Comparison of ENCODE assay signal across 31 mouse cellular contexts in the genomic region with DNA sequence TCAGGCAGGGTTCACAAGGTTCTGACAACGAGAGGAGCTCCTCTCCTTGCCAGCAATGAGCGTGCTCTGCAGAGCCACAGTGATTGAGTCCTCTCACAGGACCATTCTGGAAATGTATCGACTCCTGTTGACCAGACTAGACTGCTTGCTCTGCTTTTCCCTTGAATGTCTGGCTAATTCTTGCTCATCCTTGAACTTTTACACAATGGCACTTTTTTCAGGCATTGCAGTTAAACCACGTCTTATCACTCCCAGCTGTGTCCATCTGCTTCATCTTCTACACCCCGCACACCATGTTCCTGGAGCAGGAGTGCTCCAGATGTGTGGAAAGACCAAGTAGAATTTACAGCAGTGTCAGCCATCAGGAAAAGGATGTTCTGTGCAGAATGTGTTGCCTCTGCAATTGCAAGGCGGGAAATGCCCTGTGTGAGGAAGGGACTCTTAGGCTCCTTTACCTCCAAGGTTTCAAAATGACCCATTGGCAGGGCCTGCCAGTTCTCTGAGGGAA. TPM values are rescaled to one million over a fixed set of nuclear protein-coding genes. Genes with fewer than 3 reads are reported as not detected.
A peak's percentile ranks its signal among the peaks of the same experiment; 100 is the strongest.
DNase-seq lines count a peak whose midpoint lies in the region; ATAC-seq and TF ChIP-seq lines count a peak whose summit lies in the region.
"Had no signal": no experiment of that assay in that cellular context is flagged by ENCODE, and none has a peak within 500 bp of the region (broad histone marks: within the 10 kb centered on the region; RNA-seq: fewer than 3 reads in every experiment).

No protein-coding gene starts in this region.

- H3K4me3 ChIP-seq in heart, embryonic 11.5 days (ENCODE audit: low read depth, low read length) = no peak overlapping the region
- no peak overlapping the region for H3K4me3 ChIP-seq in liver, adult 2 months (ENCODE audit: insufficient read depth, low read depth, low read length)
- H3K4me3 ChIP-seq in brown adipose tissue, adult 24 weeks (ENCODE audit: insufficient read depth, low read depth, low read length) = no peak overlapping the region
- H3K4me3 ChIP-seq: embryonic facial prominence, embryonic 13.5 days; forebrain, embryonic 10.5 days; forebrain, embryonic 15.5 days; hindbrain, embryonic 13.5 days; layer of hippocampus, adult 2 months; left cerebral cortex, adult 2 months; limb, embryonic 12.5 days; liver, embryonic 13.5 days; lung, embryonic 15.5 days; megakaryocyte, embryonic 14.5 days; midbrain, embryonic 12.5 days; myocyte; neural tube, embryonic 12.5 days had no signal

- H3K9ac ChIP-seq in heart, embryonic 11.5 days (ENCODE audit: low read depth, low read length) = no peak overlapping the region
- no peak overlapping the region; the same call in 1 of the 2 replicates for H3K9ac ChIP-seq in liver, adult 2 months (ENCODE audit: low read depth, low read length)
- H3K9ac ChIP-seq: embryonic facial prominence, embryonic 13.5 days; forebrain, embryonic 15.5 days; hindbrain, embryonic 13.5 days; limb, embryonic 12.5 days; liver, embryonic 13.5 days; lung, embryonic 15.5 days; midbrain, embryonic 12.5 days; neural tube, embryonic 12.5 days had no signal

- ATAC-seq in heart, embryonic 11.5 days (replicated peaks; ENCODE audit: insufficient number of reproducible peaks, low FRiP score, low TSS enrichment) = no peak
- ATAC-seq: activated CD4-positive, CD25-positive, alpha-beta regulatory T cell, adult 4 months; forebrain, embryonic 15.5 days had no signal

- H3K79me2 ChIP-seq in liver, adult 2 months (ENCODE audit: control insufficient read depth, insufficient read depth, low read length) = peaks cover 20% of the 10 kb centered on the region; the same call in 1 of the 2 replicates

- no peaks in the 10 kb centered on the region for H3K4me1 ChIP-seq in heart, embryonic 11.5 days (ENCODE audit: control insufficient read depth, insufficient read depth, low read length)
- H3K4me1 ChIP-seq in liver, adult 2 months (ENCODE audit: control insufficient read depth, insufficient read depth, low read length) = peaks cover 56% of the 10 kb centered on the region
- H3K4me1 ChIP-seq in brown adipose tissue, adult 24 weeks (ENCODE audit: control insufficient read depth, insufficient read depth, insufficient read length, low read length) = peaks cover 15% of the 10 kb centered on the region
- H3K4me1 ChIP-seq: embryonic facial prominence, embryonic 13.5 days; forebrain, embryonic 10.5 days; forebrain, embryonic 15.5 days; hindbrain, embryonic 13.5 days; limb, embryonic 12.5 days; lung, embryonic 15.5 days; midbrain, embryonic 12.5 days; neural tube, embryonic 12.5 days had no signal

- no peak overlapping the region for H3K27ac ChIP-seq in heart, embryonic 11.5 days (ENCODE audit: low read depth, low read length)
- H3K27ac ChIP-seq in liver, adult 2 months (replicated peaks; ENCODE audit: insufficient read depth, low read depth, low read length) = peak overlapping the region; percentile 82
- peak overlapping the region; percentile 68 for H3K27ac ChIP-seq in brown adipose tissue, adult 24 weeks (replicated peaks; ENCODE audit: low read depth, low read length)
- H3K27ac ChIP-seq: embryonic facial prominence, embryonic 13.5 days; forebrain, embryonic 10.5 days; forebrain, embryonic 15.5 days; hindbrain, embryonic 13.5 days; layer of hippocampus, adult 2 months; left cerebral cortex, adult 2 months; limb, embryonic 12.5 days; liver, embryonic 13.5 days; lung, embryonic 15.5 days; midbrain, embryonic 12.5 days; neural tube, embryonic 12.5 days had no signal

- peak; percentile 24 to 64 for DNase-seq in adrenal gland, adult (ENCODE audit: inconsistent age in 2 of 2, low spot score in 1 of 2)
- DNase-seq in adrenal gland, adult 18-20 months (ENCODE audit: low spot score in 2 of 2) = no peak
- peak; percentile 36 for DNase-seq in heart, adult 8-10 months (ENCODE audit: low spot score)
- peak; percentile 59 for DNase-seq in liver, adult 2 months (ENCODE audit: extremely low read depth, low read depth, low spot score)
- DNase-seq in liver = no peak
- no peak for DNase-seq in thymus, adult 18-20 months
- DNase-seq: adrenal gland, postnatal 25 days; cerebellum, adult 18-20 months; cerebellum, postnatal 10 days; heart, postnatal 36 days; kidney, postnatal 25 days; liver, embryonic 13.5 days; lung, postnatal 36 days; right cerebral cortex, postnatal 4 days; thymus, postnatal 36 days had no signal

- H3K36me3 ChIP-seq in heart, embryonic 11.5 days (ENCODE audit: control insufficient read depth, insufficient read depth, low read length) = no peaks in the 10 kb centered on the region
- H3K36me3 ChIP-seq in liver, adult 2 months (ENCODE audit: control insufficient read depth, insufficient read depth, low read length) = peaks cover 17% of the 10 kb centered on the region
- H3K36me3 ChIP-seq: embryonic facial prominence, embryonic 13.5 days; forebrain, embryonic 10.5 days; forebrain, embryonic 15.5 days; hindbrain, embryonic 13.5 days; limb, embryonic 12.5 days; liver, embryonic 13.5 days; lung, embryonic 15.5 days; midbrain, embryonic 12.5 days; neural tube, embryonic 12.5 days had no signal

- no peak for TF ChIP-seq POLR2A in liver, adult 2 months (IDR thresholded peaks at IDR 0.05; ENCODE audit: extremely low read depth, insufficient read depth, low read length)

- H3K27me3 ChIP-seq in heart, embryonic 11.5 days (ENCODE audit: control insufficient read depth, insufficient read depth, low read length) = no peaks in the 10 kb centered on the region
- H3K27me3 ChIP-seq in liver, adult 2 months (ENCODE audit: control insufficient read depth, insufficient read depth, low read length) = no peaks in the 10 kb centered on the region
- H3K27me3 ChIP-seq: CH12.LX; forebrain, embryonic 15.5 days; liver, embryonic 13.5 days; lung, embryonic 15.5 days; megakaryocyte, embryonic 14.5 days; neural tube, embryonic 12.5 days had no signal

- WGBS in heart, embryonic 11.5 days (ENCODE audit: insufficient replicate concordance) = 76% methylated on average over 6 of the region's 6 CpGs
- 25% methylated on average over 6 of the region's 6 CpGs for WGBS in liver, adult 2 months

- no peak overlapping the region for H3K4me2 ChIP-seq in heart, embryonic 11.5 days
- H3K4me2 ChIP-seq: embryonic facial prominence, embryonic 13.5 days; forebrain, embryonic 15.5 days; hindbrain, embryonic 13.5 days; limb, embryonic 12.5 days; liver, embryonic 13.5 days; lung, embryonic 15.5 days; midbrain, embryonic 12.5 days; neural tube, embryonic 12.5 days had no signal

- no peaks in the 10 kb centered on the region for H3K9me3 ChIP-seq in heart, embryonic 11.5 days (replicated peaks; ENCODE audit: control insufficient read depth, low read length)
- H3K9me3 ChIP-seq: embryonic facial prominence, embryonic 13.5 days; forebrain, embryonic 10.5 days; forebrain, embryonic 15.5 days; hindbrain, embryonic 13.5 days; limb, embryonic 12.5 days; liver, embryonic 13.5 days; lung, embryonic 15.5 days; megakaryocyte, embryonic 14.5 days; midbrain, embryonic 12.5 days; neural tube, embryonic 12.5 days had no signal

- no peak for TF ChIP-seq CTCF in liver, adult 2 months (IDR thresholded peaks at IDR 0.05; ENCODE audit: low read depth, low read length)

RNA-seq across cellular contexts. Expression of gene Il15ra, which starts 7.4 kb away (rescaled TPM):
- total RNA-seq in adrenal gland, adult 18-20 months (2021) = 10 to 100 TPM; 25.0 to 26.0 TPM
- total RNA-seq in heart, adult 8-10 months (2022) = 10 to 100 TPM; 26.0 to 33.2 (median 30.6) TPM
- 5.8 and 6.7 TPM in 2 replicates for polyA plus RNA-seq in heart, embryonic 11.5 days (2014; fragmentation: Nextera tagmentation; extraction: Ambion mirVana)
- total RNA-seq in liver, adult 2 months (2014; rRNA removed) = 46.6 and 59.8 TPM in 2 replicates
- polyA plus RNA-seq in liver, adult 2 months (2012; rRNA removed) = 20.1 and 24.9 TPM in 2 replicates
- 44.9 and 47.0 TPM in 2 replicates for polyA plus RNA-seq in brown adipose tissue, adult 24 weeks (2012; ENCODE audit: insufficient read depth, insufficient read length, missing spikeins)

Comparison
In these comparisons a context has a peak if more than half of its experiments do, and no peak if none do; other contexts are left out.
1. DNase-seq: peak in adrenal gland, adult (2 of 2), heart, adult 8-10 months (single experiment) and liver, adult 2 months (single experiment); none in adrenal gland, adult 18-20 months (0 of 2), liver (single experiment) and thymus, adult 18-20 months (0 of 2).